Mouse (Mus musculus) mesoderm, embryonic 11.5 days (tissue): Measurements from ENCODE around the gene Gpr37l1.
"Not testable (repeated sequence)": the region's sequence is repeated elsewhere in the genome, so short reads cannot be mapped to it uniquely, and the experiment has no call there.

Experiments used
- DNase-seq: peaks from one replicate; pipeline ENCODE4 v3.0.0-alpha.2; 2012; ENCODE audit warnings: low read depth, low spot score

The Gpr37l1 gene

DNA sequence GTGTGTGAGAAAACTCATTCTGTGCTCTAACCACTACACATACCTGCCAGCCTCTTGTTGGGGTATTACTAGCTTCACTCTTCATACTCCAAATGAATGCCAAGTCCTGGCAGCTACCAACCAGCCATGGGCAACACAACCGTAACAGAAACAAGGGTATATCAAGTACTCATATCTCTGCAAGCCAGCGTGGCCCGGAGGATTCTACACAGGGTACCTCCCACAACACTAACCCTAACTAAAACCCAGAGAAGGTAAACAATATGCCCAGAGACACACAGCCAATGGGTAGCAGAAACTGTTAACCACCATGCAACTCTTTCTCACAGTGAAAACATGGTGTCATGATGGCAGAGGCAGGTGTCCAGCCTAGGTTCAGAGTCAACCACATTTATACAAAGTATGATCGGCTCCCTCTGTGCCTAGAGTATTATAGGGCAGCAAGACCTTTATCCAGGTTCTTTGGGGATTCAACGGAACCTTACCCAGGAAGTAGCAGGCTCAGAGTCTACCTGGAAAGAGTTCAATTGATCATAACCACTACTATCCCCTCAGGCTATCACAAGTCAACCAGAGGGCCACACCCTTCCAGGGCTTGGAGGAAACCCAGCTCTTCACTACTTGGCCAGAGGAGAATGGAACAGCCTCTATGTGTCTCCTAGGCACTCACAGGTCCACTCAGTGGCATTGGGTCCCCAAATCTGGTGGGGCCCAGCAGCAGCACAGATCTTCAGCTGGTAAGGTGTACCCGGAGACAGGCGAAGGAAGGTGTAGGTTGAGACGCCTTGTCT, 42.7 kb downstream of the Gpr37l1 start:
- no peak for DNase-seq

DNA sequence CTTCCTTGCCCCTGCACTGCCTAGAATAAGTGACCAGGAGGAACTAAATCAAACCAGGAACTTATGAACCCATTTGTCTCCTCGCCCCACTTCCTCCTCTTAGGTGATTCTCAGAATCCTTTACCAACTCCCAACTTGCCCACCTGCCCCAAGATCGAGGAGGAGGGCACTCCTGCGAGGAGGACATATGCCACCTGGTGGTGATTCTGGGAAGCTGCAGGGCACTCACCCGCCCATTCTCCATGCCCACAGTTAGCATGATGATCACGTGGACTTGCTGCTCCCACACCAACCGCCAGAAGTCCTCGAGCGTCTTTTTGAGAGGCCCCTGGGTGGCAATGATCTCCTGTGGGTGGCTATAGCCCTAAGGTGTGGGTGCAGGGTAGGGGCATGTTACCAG, 54.8 kb downstream of the Gpr37l1 start:
- peak; percentile 73 for DNase-seq

DNA sequence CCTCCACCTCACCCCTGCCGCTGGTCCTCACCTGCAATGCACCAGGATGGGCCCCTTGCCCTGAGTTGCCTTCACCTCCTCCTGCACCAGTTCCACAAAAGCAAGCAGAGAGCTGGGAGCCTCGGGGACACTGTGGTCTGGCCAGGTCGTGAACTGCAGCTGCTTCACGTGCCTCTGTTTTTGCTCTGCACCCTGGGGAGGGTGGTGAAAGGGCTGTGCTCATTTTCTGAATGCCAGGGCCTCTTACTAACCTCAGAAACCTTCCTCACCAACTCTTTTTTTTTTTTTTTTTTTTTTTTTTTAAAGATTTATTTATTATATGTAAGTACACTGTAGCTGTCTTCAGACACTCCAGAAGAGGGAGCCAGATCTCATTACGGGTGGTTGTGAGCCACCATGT, 56.2 kb downstream of the Gpr37l1 start:
- DNase-seq, result not testable (repeated sequence)
